Mouse (Mus musculus): Measurements from ENCODE around the gene Agap1. TPM values are rescaled to one million over a fixed set of nuclear protein-coding genes. Genes with fewer than 3 reads are reported as not detected.
"Not testable (repeated sequence)": the region's sequence is repeated elsewhere in the genome, so short reads cannot be mapped to it uniquely, and the experiment has no call there.

Agap1 gene
- polyA plus RNA-seq, 1 experiment from 2014 or later = 8.8 TPM

DNA sequence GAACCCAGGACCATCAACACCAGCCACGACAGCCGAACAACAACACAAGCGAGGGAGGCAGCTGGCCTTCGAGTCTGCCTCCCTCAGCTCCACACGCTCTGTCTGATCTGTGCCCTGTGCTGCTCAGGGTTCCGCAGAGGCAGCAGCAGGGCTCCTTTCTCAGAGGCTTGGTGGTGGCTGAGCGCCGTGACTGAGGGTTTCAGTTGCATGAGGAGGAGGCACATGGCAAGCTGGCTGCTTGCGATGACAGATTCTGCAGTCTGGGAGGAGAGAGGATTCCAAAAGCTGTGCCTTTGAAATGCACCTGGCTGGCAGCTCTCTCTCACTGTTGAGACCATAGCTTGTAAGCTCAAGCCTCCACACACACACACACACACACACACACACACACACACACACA, 17.3 kb downstream of the Agap1 start:
- no peaks in the 10 kb centered on the region for H3K36me3 ChIP-seq (ENCODE audit: inconsistent target)
- no peak overlapping the region for H3K27ac ChIP-seq
- 97% methylated on average over 7 of the region's 9 CpGs for WGBS (ENCODE audit: missing documents)
- H3K4me3 ChIP-seq (ENCODE audit: inconsistent target) = no peak overlapping the region
- no peaks in the 10 kb centered on the region for H3K79me2 ChIP-seq (ENCODE audit: inconsistent target)

- Histone ChIP-seq H3K4me3 (ENCODE audit: inconsistent target) (no peak overlapping the region), H3K36me3 (ENCODE audit: inconsistent target) (no peaks in the 10 kb centered on the region), H3K79me2 (ENCODE audit: inconsistent target) (no peaks in the 10 kb centered on the region), H3K27ac (no peak overlapping the region)
- WGBS (ENCODE audit: missing documents) = 88% methylated on average over 5 of the region's 5 CpGs
Measured at GRCm38 (mm10) chr1:89473946-89474345, 19.3 kb downstream of the Agap1 start.

DNA sequence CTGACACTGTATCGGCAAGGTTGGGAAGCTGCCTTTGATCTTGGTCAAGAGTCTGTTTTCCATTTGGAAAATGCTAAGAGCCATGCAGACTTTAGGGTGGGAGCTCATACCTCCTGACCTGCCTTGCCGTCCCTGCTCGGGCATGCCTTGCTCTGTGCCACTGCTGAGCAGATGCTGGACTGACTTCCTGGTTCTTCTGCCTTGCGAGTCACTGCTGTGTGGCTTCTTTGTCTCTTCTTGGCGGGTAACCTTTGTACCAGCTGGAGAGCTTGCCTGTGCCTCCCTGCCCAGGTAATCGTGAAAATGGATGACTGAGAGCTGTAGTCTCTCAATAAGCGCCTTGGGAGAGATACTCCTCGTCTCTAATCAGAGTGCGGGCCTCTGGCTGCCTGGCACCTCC, 20.2 kb downstream of the Agap1 start:
- Histone ChIP-seq H3K36me3 (ENCODE audit: inconsistent target) (no peaks in the 10 kb centered on the region), H3K4me3 (ENCODE audit: inconsistent target) (no peak overlapping the region), H3K27ac (no peak overlapping the region), H3K79me2 (ENCODE audit: inconsistent target) (no peaks in the 10 kb centered on the region)
- WGBS (ENCODE audit: missing documents) = 90% methylated on average over 9 of the region's 9 CpGs

GRCm38 (mm10) chr1:89477033-89477432, 22.4 kb downstream of the Agap1 start:
- WGBS (ENCODE audit: missing documents) = 97% methylated on average over 5 of the region's 5 CpGs
- H3K27ac ChIP-seq = no peak overlapping the region
- no peaks in the 10 kb centered on the region for H3K79me2 ChIP-seq (ENCODE audit: inconsistent target)
- no peak overlapping the region for H3K4me3 ChIP-seq (ENCODE audit: inconsistent target)
- H3K36me3 ChIP-seq (ENCODE audit: inconsistent target) = no peaks in the 10 kb centered on the region

GRCm38 (mm10) chr1:89478571-89479460, 24.2 kb downstream of the Agap1 start:
- Histone ChIP-seq H3K27ac (no peak overlapping the region), H3K36me3 (ENCODE audit: inconsistent target) (no peaks in the 10 kb centered on the region), H3K4me3 (ENCODE audit: inconsistent target) (no peak overlapping the region), H3K79me2 (ENCODE audit: inconsistent target) (no peaks in the 10 kb centered on the region)
- WGBS (ENCODE audit: missing documents) = 91% methylated on average over 4 of the region's 4 CpGs

- no peaks in the 10 kb centered on the region for H3K79me2 ChIP-seq (ENCODE audit: inconsistent target)
- WGBS (ENCODE audit: missing documents) = 96% methylated on average over 9 of the region's 9 CpGs
- no peaks in the 10 kb centered on the region for H3K36me3 ChIP-seq (ENCODE audit: inconsistent target)
- no peak overlapping the region for H3K27ac ChIP-seq
- H3K4me3 ChIP-seq (ENCODE audit: inconsistent target) = no peak overlapping the region
Measured at GRCm38 (mm10) chr1:89481154-89481553, 26.5 kb downstream of the Agap1 start.

- Histone ChIP-seq H3K27ac (no peak overlapping the region), H3K4me3 (ENCODE audit: inconsistent target) (no peak overlapping the region), H3K36me3 (ENCODE audit: inconsistent target) (no peaks in the 10 kb centered on the region), H3K79me2 (ENCODE audit: inconsistent target) (no peaks in the 10 kb centered on the region)
- 79% methylated on average over 4 of the region's 5 CpGs for WGBS (ENCODE audit: missing documents)
Measured at GRCm38 (mm10) chr1:89482812-89483211, 28.2 kb downstream of the Agap1 start.

DNA sequence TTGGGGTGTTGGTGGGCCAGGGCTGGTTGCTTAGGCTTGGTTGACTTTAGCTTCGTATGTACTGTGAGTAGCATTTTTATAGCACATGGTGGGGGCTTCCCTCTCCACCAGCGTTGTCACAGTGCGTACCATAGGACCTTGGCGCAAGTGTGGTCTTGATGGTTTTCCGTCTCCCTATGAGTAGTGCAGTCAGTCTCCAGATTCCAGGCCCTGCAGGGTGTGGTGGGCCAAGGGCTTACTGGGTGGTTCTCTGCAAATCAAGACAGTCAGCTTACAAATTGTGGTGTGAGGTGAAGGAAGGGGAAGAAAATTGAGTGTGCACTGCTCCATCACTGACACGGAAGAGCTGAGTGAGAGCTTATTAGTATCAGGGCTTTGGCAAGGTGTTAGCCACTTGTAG, 32.3 kb downstream of the Agap1 start:
- H3K79me2 ChIP-seq (ENCODE audit: inconsistent target) = no peaks in the 10 kb centered on the region
- WGBS (ENCODE audit: missing documents) = 96% methylated on average over 6 of the region's 6 CpGs
- H3K36me3 ChIP-seq (ENCODE audit: inconsistent target) = no peaks in the 10 kb centered on the region
- no peak overlapping the region for H3K4me3 ChIP-seq (ENCODE audit: inconsistent target)
- no peak overlapping the region for H3K27ac ChIP-seq

GRCm38 (mm10) chr1:89489111-89489971, 34.7 kb downstream of the Agap1 start:
- H3K79me2 ChIP-seq (ENCODE audit: inconsistent target) = no peaks in the 10 kb centered on the region
- 88% methylated on average over 17 of the region's 17 CpGs for WGBS (ENCODE audit: missing documents)
- H3K27ac ChIP-seq = no peak overlapping the region
- no peaks in the 10 kb centered on the region for H3K36me3 ChIP-seq (ENCODE audit: inconsistent target)
- no peak overlapping the region for H3K4me3 ChIP-seq (ENCODE audit: inconsistent target)

DNA sequence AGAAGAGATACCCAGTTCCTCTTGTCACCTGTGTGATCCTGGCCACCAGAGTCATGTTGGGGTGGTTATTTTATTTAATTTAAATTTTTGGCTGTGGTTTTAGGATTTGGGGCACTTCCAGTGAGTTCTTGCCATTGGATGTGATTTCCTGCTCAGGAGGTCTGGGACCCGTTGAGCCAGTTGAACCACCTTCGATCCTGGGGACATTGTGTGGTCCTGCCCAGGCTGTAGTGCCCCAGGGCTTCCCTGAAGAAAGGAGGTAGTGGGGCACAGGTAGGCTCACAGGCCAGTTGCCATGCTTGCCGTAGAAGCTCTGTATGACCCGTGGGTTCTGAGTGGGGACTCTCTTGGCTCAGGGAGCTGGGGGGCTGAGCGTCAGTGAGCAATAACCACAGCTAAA, 38.6 kb downstream of the Agap1 start:
- 95% methylated on average over 5 of the region's 5 CpGs for WGBS (ENCODE audit: missing documents)
- H3K79me2 ChIP-seq (ENCODE audit: inconsistent target) = no peaks in the 10 kb centered on the region
- no peak overlapping the region for H3K27ac ChIP-seq

GRCm38 (mm10) chr1:89494816-89495215, 40.2 kb downstream of the Agap1 start:
- Histone ChIP-seq H3K4me3 (ENCODE audit: inconsistent target) (no peak overlapping the region), H3K79me2 (ENCODE audit: inconsistent target) (no peaks in the 10 kb centered on the region), H3K36me3 (ENCODE audit: inconsistent target) (no peaks in the 10 kb centered on the region), H3K27ac (no peak overlapping the region)
- WGBS (ENCODE audit: missing documents) = 100% methylated on average over 1 of the region's 1 CpGs

More for the DNA sequence above, 38.6 kb downstream of the Agap1 start:
- no peaks in the 10 kb centered on the region for H3K36me3 ChIP-seq (ENCODE audit: inconsistent target)
- H3K4me3 ChIP-seq (ENCODE audit: inconsistent target) = no peak overlapping the region

DNA sequence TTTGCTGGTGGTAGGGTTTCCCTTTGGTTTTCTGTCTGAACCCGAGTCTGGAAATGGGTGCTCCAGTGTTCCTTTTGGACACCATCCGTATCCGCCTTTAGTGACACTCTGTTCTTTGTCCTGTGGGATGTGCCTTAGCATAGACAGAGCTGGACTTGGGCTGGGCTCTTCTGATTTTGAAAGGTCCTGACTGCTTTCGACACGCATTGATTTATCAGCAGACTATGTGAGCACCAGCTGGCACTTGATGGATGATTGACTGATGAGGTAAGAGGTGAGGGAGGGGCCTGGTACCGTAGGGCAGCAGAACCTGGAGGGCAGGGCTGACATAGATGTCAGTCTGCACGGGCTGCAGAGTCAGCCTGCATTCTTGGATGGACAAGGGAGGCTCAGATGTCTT, 41.6 kb downstream of the Agap1 start:
- no peaks in the 10 kb centered on the region for H3K79me2 ChIP-seq (ENCODE audit: inconsistent target)
- H3K36me3 ChIP-seq (ENCODE audit: inconsistent target) = no peaks in the 10 kb centered on the region
- 91% methylated on average over 7 of the region's 7 CpGs for whole genome bisulfite sequencing (ENCODE audit: missing documents)

GRCm38 (mm10) chr1:89500925-89501324, 46.3 kb downstream of the Agap1 start:
- Histone ChIP-seq H3K4me3 (ENCODE audit: inconsistent target) (no peak overlapping the region), H3K27ac (no peak overlapping the region), H3K36me3 (ENCODE audit: inconsistent target) (no peaks in the 10 kb centered on the region), H3K79me2 (ENCODE audit: inconsistent target) (no peaks in the 10 kb centered on the region)
- 97% methylated on average over 2 of the region's 2 CpGs for WGBS (ENCODE audit: missing documents)

More for the DNA sequence above, 41.6 kb downstream of the Agap1 start:
- Histone ChIP-seq H3K4me3 (ENCODE audit: inconsistent target) (no peak overlapping the region), H3K27ac (no peak overlapping the region)

DNA sequence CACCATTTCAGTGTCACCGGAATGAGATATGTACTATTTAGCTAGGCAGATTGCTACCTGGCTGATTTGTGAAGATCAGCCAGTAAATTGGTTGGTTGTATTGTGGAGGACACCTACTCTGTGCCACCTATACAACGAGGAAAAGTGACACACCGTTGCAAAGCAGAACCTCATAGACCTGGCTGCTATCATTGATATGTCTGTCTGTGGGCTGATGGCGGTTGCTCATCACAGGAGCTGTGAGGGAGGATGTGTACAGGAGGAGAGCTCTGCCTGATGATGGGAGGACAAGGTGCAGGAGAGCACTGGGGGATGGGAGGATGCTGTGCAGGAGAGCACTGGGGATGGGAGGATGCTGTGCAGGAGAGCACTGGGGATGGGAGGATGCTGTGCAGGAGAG, 46.7 kb downstream of the Agap1 start:
- no peaks in the 10 kb centered on the region for H3K79me2 ChIP-seq (ENCODE audit: inconsistent target)
- H3K4me3 ChIP-seq (ENCODE audit: inconsistent target) = no peak overlapping the region
- H3K36me3 ChIP-seq (ENCODE audit: inconsistent target) = no peaks in the 10 kb centered on the region
- H3K27ac ChIP-seq = no peak overlapping the region
- WGBS (ENCODE audit: missing documents) = 94% methylated on average over 4 of the region's 4 CpGs

DNA sequence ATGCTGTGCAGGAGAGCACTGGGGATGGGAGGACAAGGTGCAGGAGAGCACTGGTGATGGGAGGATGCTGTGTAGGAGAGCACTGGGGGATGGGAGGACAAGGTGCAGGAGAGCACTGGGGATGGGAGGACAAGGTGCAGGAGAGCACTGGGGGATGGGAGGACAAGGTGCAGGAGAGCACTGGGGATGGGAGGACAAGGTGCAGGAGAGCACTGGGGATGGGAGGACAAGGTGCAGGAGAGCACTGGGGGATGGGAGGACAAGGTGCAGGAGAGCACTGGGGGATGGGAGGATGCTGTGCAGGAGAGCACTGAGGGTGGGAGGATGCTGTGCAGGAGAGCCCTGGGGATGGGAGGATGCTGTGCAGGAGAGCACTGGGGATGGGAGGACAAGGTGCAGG, 47.3 kb downstream of the Agap1 start:
- H3K79me2 ChIP-seq (ENCODE audit: inconsistent target); H3K4me3 ChIP-seq (ENCODE audit: inconsistent target); H3K27ac ChIP-seq: not testable (repeated sequence)

More for the DNA sequence above, 47.3 kb downstream of the Agap1 start:
- not testable (repeated sequence) for H3K36me3 ChIP-seq (ENCODE audit: inconsistent target)

Data from macrophage (primary cell).